Mouse (Mus musculus): ENCODE measurements around the gene Mbtd1. TPM values are rescaled to one million over a fixed set of nuclear protein-coding genes. Genes with fewer than 3 reads are reported as not detected.
A peak's percentile ranks its signal among the peaks of the same experiment; 100 is the strongest.

Mbtd1 gene
- polyA plus RNA-seq, 1 experiment: 19.3 TPM

GRCm38 (mm10) chr11:93995720-93996305 is 110.2 kb downstream of the Mbtd1 start, which contains the start of gene Spag9:
TSS of gene Spag9 (plus strand) at chr11:93996091.
- H3K27ac ChIP-seq (ENCODE audit: insufficient read depth, low read length): peak within 1 kb of the TSS; percentile 90

More at GRCm38 (mm10) chr11:93995720-93996305, 110.2 kb downstream of the Mbtd1 start, which contains the start of gene Spag9:
- Histone ChIP-seq H3K4me3 (ENCODE audit: insufficient read depth, low read length) (peak within 1 kb of the TSS; percentile 69), H3K4me1 (ENCODE audit: control insufficient read depth, insufficient read depth, low read length) (peaks cover 4% of the 10 kb centered on the region; the same call in 1 of the 2 replicates)
- TF ChIP-seq CTCF (IDR thresholded peaks at IDR 0.05; ENCODE audit: extremely low read depth, insufficient read depth, low read length) (no peak), POLR2A (IDR thresholded peaks at IDR 0.05; ENCODE audit: extremely low read depth, insufficient read depth, low read length) (peak; percentile 91)

Other genes with a start within 250 kb of the Mbtd1 start
- 12.4 and 13.7 TPM in 2 replicates for gene Utp18, start 86 bp upstream of the Mbtd1 start, polyA plus RNA-seq (2012; rRNA removed)
- 108 and 129 TPM in 2 replicates for gene Nme2, start 70.4 kb downstream of the Mbtd1 start, polyA plus RNA-seq (2012; rRNA removed)
- gene Gm20390, start 82.4 kb downstream of the Mbtd1 start, polyA plus RNA-seq (2012; rRNA removed): 67.5 and 82.7 TPM in 2 replicates
- gene Nme1, start 82.7 kb downstream of the Mbtd1 start, polyA plus RNA-seq (2012; rRNA removed): 220 and 244 TPM in 2 replicates
- gene Spag9, start 110.2 kb downstream of the Mbtd1 start, polyA plus RNA-seq (2012; rRNA removed): 126 and 130 TPM in 2 replicates

Measured in cortical plate, adult 2 months (tissue).